Mouse (Mus musculus): ENCODE results near the gene Dio2. TPM values are rescaled to one million over a fixed set of nuclear protein-coding genes. Genes with fewer than 3 reads are reported as not detected.

Dio2 gene
- total RNA-seq (2021) = 1 to 10 TPM; 2.2 to 2.6 TPM
- long read RNA-seq, experiment 1, partial matches to known transcripts = 0 of 2 reads
- long read RNA-seq, experiment 1, other reads (novel, unspliced or antisense) = 2 of 2 reads
- long read RNA-seq, experiment 2, partial matches to known transcripts = 0 of 2 reads
- long read RNA-seq, experiment 2, other reads (novel, unspliced or antisense) = 2 of 2 reads

DNA sequence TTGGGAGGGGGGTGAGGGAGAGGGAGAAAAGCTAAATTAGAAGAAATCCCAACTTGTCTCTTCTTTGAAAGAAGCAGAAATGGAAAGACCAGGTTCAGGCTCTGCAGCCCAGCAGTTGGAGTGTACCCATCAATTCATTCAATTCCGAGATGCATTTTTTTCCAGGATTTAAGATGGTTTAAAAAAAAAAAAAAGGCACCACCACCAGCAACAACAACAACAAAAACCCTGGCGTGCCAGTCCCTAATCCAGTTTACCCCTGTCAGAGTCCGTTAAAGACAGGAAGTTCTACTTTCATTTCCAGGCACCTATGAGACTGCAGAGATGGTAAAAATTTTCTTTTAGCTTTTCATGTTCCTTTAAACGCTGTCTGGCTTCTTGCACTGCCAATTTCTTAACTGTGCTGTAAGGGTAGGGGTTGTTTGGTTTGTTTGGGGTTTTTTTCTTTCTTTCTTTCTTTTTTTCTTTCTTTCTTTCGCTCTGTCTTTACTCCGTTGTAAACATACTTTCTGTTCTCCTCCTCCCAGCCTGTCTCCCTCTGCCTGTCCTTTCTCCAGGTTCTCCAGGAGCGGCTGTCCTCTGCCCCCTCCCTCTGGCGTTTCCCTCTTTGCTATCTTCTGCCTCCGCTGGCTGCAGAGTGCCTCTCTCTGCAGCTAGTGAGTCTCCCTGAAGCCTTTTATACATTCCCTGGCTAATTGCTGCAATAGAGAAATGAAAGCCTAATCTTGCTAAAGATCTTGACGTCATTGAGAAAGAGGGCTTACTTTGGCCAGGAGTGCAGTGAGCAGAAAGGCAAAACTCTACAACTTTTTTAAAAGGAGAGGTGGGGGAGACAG, at the start of gene Dio2:
TSS of gene Dio2 (minus strand) at position 51 of the 836 bp plus-strand sequence.
- DNase-seq = no peak

DNA sequence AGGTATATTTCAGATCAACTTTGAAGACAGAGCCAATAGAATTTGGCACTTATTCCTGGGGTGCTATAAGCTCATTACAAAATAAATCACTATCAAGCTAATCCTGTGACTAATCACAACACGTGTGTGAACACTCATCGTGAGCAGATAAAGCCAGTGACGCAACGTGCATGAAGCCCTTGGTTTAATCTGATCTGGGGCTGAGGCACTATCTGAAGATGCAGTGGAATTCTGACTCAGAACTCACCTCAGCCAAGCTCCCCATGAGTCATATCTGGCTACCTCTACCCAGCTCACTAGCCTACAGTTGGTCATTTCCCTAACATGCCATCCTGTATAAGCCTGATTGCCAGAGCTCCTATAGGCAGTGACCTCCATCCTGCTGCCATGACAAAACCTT, 43.2 kb upstream of the Dio2 start:
- no peak for DNase-seq

DNA sequence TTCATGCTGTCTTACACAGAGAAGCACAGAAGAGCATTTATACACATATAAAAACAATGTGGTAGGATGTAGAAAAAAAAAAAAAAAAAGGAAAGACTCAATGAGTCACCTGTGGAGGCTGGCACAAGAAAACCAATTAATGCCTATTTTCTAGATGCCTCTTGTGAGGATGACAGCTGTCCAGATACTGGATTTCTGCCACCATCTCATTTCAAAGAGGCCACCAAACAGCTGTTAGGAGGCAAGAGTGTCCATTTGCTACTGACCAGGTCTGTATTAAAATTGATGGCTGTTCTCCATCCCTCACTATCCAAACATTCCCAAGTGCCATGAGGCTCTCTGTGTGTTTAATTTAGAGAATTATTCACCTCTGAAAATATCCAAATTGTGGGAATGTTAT, 6.5 kb upstream of the Dio2 start:
- no peak for DNase-seq

DNA sequence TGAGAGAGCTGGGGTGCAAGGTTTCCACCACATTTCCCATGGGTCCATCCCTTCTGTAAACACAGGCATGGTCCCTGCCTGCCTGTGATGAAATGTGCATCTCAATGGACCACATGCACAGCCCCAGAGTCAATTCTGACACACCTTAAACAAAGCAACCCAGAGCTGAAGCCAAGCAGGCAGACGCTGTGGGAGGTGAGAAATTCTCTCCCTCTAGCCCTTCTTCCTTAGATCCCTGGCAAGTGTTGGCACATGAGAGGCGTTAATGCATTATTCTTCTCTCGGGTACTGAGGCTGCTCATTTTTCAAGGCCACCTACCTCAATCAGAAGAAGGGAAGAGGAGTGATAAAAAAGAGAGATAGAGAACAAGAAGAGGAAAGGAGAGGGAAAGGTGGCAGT, 5.4 kb upstream of the Dio2 start:
- no peak for DNase-seq

DNA sequence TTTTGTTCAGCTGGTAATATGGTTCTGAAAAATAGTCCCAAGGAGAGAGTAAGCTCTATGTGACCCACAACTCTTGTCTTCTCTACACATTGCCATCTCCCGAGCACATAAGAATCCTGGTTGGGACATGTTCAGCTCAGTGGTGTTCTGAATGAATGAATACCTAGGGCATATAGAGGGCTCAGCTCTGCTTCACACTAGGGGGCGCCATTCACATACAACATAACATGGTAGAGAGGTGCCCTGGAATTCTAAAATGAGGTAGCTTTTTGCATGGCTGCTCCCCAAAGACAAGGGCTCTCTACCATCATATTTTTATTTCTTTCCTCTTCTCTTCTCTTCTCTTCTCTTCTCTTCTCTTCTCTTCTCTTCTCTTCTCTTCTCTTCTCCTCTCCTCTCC, 2.2 kb upstream of the Dio2 start:
- peak; percentile 75 for DNase-seq

DNA sequence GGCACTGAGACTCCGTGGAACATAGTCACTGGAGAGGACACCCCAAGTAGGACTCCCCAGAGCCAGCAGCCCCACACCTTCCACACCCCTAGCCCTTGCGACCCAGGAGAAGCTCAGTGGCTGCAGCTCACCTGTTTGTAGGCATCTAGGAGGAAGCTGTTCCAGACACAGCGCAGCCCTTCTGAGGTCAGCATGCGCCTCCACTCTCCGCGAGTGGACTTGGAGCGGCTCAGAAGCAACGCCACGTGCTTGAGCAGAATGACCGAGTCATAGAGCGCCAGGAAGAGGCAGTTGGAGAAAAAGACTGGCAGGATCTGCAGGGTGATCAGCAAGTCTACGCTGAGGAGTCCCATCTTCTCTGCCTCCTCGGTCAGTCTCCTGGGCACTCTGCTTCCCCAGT, 306 bp downstream of the Dio2 start:
- no peak for DNase-seq

DNA sequence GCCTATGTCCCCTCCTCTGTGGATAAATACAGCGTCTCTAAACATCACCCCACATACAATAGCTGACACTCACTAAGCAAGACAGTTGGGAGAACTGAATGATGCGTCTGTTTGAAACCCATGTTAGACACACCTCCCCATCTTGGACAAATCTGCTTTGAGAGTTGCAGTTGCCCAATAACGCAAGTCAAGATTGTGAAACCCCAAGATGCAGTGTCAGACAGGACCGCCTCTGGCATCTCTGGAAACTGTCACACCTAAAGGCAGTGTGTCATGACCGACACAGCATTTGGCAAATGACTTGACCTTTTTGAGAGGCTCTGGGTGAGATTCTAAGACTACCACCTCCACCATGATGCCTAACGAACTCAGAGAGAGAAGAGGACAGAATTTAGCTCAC, 2.8 kb downstream of the Dio2 start:
- DNase-seq = no peak

DNA sequence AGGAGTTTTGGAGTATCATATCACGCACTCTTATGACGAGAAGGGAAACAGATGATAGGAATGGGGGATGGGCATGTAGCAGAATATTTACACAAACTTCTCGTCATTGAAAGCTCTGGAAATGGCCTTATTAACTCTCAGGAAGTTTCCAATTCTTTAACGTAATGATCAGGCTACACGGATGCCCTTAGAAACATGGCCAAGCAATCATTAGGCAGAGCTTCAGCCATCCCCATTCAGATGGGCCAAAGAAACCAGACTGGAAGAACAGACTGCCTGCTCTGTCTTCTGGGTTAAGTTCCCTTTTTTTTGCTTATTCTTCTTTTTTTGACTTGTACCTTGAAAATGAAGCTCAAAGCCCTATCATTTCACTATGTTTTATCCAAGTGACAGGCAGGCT, 3.7 kb downstream of the Dio2 start:
- DNase-seq = no peak

DNA sequence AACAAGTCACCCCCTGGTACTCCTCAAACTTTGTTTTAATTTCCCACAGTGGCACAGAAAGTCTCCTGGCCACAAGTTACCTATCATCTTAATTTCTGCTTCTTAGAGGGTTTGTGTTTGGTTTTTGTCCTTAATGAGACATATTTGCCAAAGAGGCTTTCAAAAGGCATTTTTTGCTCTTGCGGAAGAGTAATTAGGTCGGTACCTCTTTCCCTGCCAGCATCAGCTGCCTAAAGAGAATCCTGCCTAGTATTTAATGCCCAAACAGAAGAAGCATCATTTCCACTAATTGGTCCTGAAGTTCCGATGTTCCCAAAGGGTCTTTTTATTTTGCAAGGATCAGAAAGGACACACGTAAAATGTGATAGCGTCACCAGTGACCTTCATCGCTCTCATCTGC, 4.5 kb downstream of the Dio2 start:
- DNase-seq = no peak

DNA sequence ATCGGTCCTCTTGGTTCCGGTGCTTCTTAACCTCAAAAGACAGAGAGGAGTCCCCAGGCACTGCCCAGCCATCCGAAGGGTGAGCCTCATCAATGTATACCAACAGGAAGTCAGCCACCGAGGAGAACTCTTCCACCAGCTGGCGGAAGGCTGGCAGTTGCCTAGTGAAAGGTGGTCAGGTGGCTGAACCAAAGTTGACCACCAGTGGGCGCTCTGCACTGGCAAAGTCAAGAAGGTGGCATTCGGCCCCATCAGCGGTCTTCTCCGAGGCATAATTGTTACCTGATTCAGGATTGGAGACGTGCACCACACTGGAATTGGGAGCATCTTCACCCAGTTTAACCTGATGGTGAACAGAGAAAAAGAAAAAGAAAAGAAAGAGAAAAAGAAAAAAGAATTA, 8.6 kb downstream of the Dio2 start:
- peak; percentile 68 for DNase-seq

DNA sequence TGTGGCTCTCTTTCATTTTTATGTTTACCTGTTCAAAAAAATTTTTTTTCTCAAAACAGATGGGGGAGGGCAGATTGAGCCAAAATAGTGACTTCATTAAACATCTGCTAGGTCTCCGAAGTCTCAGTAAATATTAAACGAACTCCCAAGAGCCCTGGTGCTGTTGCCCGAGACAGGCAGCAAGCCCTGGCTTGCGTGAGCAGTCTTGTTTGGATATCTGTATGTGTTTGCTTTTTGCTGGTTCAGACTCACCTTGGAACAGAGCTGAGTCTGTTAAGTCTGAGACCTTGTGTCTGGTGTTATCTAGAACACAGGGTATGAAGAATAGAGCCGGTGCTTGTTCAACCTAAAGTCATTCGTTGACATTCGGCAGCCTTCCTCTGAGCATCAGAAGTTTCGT, 13.1 kb downstream of the Dio2 start:
- DNase-seq = no peak

DNA sequence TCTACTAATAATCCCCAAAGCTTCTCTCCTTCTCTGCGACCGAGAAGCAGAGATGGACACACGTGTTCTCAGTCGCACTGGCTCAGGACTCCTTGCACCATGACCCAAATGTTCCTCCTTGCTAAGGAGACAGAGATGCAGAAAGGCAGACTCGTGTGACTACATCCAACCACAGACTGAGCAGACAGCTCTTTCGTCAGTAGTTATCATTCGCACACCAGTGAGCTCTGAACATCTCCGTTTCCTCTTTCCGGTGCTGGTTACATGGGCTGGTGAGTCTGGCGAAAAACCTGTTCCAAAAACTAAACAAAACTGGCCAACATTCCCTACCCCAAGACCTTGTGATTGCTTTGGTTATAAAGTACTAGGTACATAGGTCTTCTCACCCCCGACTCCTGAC, 13.6 kb downstream of the Dio2 start:
- DNase-seq = no peak

DNA sequence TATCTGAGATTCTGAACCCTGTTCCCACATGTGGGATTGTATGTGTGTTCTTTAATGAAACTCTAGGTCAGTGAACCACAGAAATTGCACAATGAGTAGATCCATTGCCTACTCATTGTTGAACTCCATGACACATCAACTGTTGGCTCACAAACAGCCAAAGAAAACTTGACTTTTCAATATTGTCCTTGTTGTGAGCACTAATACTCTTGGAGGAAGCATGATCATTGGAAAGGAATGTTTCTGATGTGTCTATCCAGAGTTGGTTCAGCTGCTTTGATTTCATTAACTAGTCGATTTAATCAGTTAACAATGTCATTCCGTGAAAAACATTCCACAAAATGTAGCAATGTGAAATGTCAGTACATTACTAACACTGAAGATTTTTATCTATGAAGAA, 44.1 kb downstream of the Dio2 start:
- no peak for DNase-seq
